17 mouse cellular contexts compared by ENCODE assay signal in genomic region chr9:102369141-102369540, GRCm38 (mm10). TPM values are rescaled to one million over a fixed set of nuclear protein-coding genes. Genes with fewer than 3 reads are reported as not detected.
DNase-seq lines count a peak whose midpoint lies in the region; ATAC-seq and TF ChIP-seq lines count a peak whose summit lies in the region.
"Had no signal": no experiment of that assay in that cellular context is flagged by ENCODE, and none has a peak within 500 bp of the region (broad histone marks: within the 10 kb centered on the region; RNA-seq: fewer than 3 reads in every experiment).

No protein-coding gene starts in this region.

- no peak overlapping the region for H3K9ac ChIP-seq in liver, embryonic 14.5 days (replicated peaks)
- no peak overlapping the region for H3K9ac ChIP-seq in liver, embryonic 12.5 days
- no peak overlapping the region for H3K9ac ChIP-seq in ES-Bruce4 (ENCODE audit: low read depth, poor library complexity, severe bottlenecking)
- H3K9ac ChIP-seq: heart, embryonic 15.5 days; liver, embryonic 15.5 days had no signal

- no peaks in the 10 kb centered on the region for H3K9me3 ChIP-seq in heart, embryonic 10.5 days
- no peaks in the 10 kb centered on the region for H3K9me3 ChIP-seq in liver, embryonic 14.5 days (ENCODE audit: control insufficient read depth, low read length)
- no peaks in the 10 kb centered on the region for H3K9me3 ChIP-seq in liver, embryonic 12.5 days (replicated peaks)
- H3K9me3 ChIP-seq in ES-Bruce4 (replicated peaks; ENCODE audit: control insufficient read depth, insufficient read depth, low read length, poor library complexity, severe bottlenecking) = no peaks in the 10 kb centered on the region
- H3K9me3 ChIP-seq: embryonic facial prominence, embryonic 10.5 days; heart, embryonic 15.5 days; liver, embryonic 15.5 days had no signal

- H3K4me1 ChIP-seq in heart, embryonic 10.5 days = no peaks in the 10 kb centered on the region
- H3K4me1 ChIP-seq in liver, embryonic 14.5 days (replicated peaks; ENCODE audit: control insufficient read depth in 2 of 2, insufficient read depth in 2 of 2, low read length in 1 of 2) = no peaks in the 10 kb centered on the region
- no peaks in the 10 kb centered on the region for H3K4me1 ChIP-seq in liver, embryonic 12.5 days
- H3K4me1 ChIP-seq in ES-Bruce4 (ENCODE audit: control insufficient read depth, insufficient read depth, low read length) = no peaks in the 10 kb centered on the region
- H3K4me1 ChIP-seq: heart, embryonic 15.5 days; liver, embryonic 15.5 days had no signal

- no peak for ATAC-seq in liver, embryonic 14.5 days (ENCODE audit: insufficient read depth)
- ATAC-seq in liver, embryonic 12.5 days = no peak
- ATAC-seq: activated CD4-positive, CD25-positive, alpha-beta regulatory T cell, adult 4 months had no signal

- DNase-seq in heart, embryonic 10.5 days (ENCODE audit: low spot score) = peak; percentile 69
- DNase-seq in heart, adult 8-10 months (ENCODE audit: low spot score) = no peak
- DNase-seq in liver, embryonic 14.5 days (ENCODE audit: low read depth in 3 of 3, low spot score in 3 of 3) = no peak
- peak; percentile 64 for DNase-seq in ZHBTc4 (ENCODE audit: low read depth, low spot score)
- DNase-seq in adrenal gland, adult 8-10 months = no peak
- DNase-seq: cerebellum, adult 9-10 months; gastrocnemius, postnatal 14 days; right cerebral cortex, postnatal 25 days; thymus, postnatal 36 days had no signal

- WGBS in heart, embryonic 10.5 days = 68% methylated on average over 3 of the region's 3 CpGs
- 47% methylated on average over 3 of the region's 3 CpGs for WGBS in liver, embryonic 14.5 days (ENCODE audit: insufficient replicate concordance)
- WGBS in liver, embryonic 12.5 days (ENCODE audit: insufficient replicate concordance) = 44% methylated on average over 3 of the region's 3 CpGs

- no peaks in the 10 kb centered on the region for H3K36me3 ChIP-seq in heart, embryonic 10.5 days
- H3K36me3 ChIP-seq in liver, embryonic 14.5 days (replicated peaks; ENCODE audit: control insufficient read depth, insufficient read depth, low read depth) = no peaks in the 10 kb centered on the region
- H3K36me3 ChIP-seq in liver, embryonic 12.5 days = no peaks in the 10 kb centered on the region
- no peaks in the 10 kb centered on the region for H3K36me3 ChIP-seq in ES-Bruce4 (ENCODE audit: control insufficient read depth, insufficient read depth, low read length, poor library complexity, severe bottlenecking)
- H3K36me3 ChIP-seq: embryonic facial prominence, embryonic 10.5 days; heart, embryonic 15.5 days; liver, embryonic 15.5 days had no signal

- TF ChIP-seq CTCF in liver, embryonic 14.5 days (IDR thresholded peaks at IDR 0.05; ENCODE audit: low read depth) = peak; percentile 45
- peak; percentile 69 for TF ChIP-seq CTCF in ES-Bruce4 (IDR thresholded peaks at IDR 0.05; ENCODE audit: low read depth, low read length)

- no peak overlapping the region for H3K4me2 ChIP-seq in liver, embryonic 14.5 days (ENCODE audit: low read depth)
- no peak overlapping the region for H3K4me2 ChIP-seq in liver, embryonic 12.5 days
- H3K4me2 ChIP-seq: heart, embryonic 15.5 days; liver, embryonic 15.5 days had no signal

- no peak overlapping the region for H3K4me3 ChIP-seq in heart, embryonic 10.5 days
- no peak overlapping the region for H3K4me3 ChIP-seq in liver, embryonic 14.5 days (ENCODE audit: insufficient read depth in 1 of 2, low read depth in 2 of 2, low read length in 2 of 2)
- no peak overlapping the region for H3K4me3 ChIP-seq in liver, embryonic 12.5 days
- H3K4me3 ChIP-seq in ES-Bruce4 (ENCODE audit: low read depth, low read length) = no peak overlapping the region
- H3K4me3 ChIP-seq: embryonic facial prominence, embryonic 10.5 days; heart, embryonic 15.5 days; liver, embryonic 15.5 days had no signal

- H3K27me3 ChIP-seq in heart, embryonic 10.5 days (ENCODE audit: insufficient read depth, poor library complexity, severe bottlenecking) = no peaks in the 10 kb centered on the region
- no peaks in the 10 kb centered on the region for H3K27me3 ChIP-seq in liver, embryonic 14.5 days (ENCODE audit: control insufficient read depth, insufficient read depth, low read length)
- no peaks in the 10 kb centered on the region for H3K27me3 ChIP-seq in liver, embryonic 12.5 days (replicated peaks)
- H3K27me3 ChIP-seq in ES-Bruce4 (ENCODE audit: control insufficient read depth, insufficient read depth, low read length, poor library complexity, severe bottlenecking) = no peaks in the 10 kb centered on the region
- H3K27me3 ChIP-seq: CH12.LX; heart, embryonic 15.5 days; liver, embryonic 15.5 days had no signal

- H3K27ac ChIP-seq in heart, embryonic 10.5 days = no peak overlapping the region
- no peak overlapping the region for H3K27ac ChIP-seq in liver, embryonic 14.5 days
- H3K27ac ChIP-seq in liver, embryonic 12.5 days = no peak overlapping the region
- no peak overlapping the region for H3K27ac ChIP-seq in ES-Bruce4 (ENCODE audit: insufficient read depth, low read length)
- H3K27ac ChIP-seq: embryonic facial prominence, embryonic 10.5 days; heart, embryonic 15.5 days; liver, embryonic 15.5 days had no signal

- TF ChIP-seq POLR2A in ES-Bruce4 (IDR thresholded peaks at IDR 0.05; ENCODE audit: insufficient read depth, low read length) = no peak

- no peak for TF ChIP-seq EP300 in liver, embryonic 14.5 days (IDR thresholded peaks at IDR 0.05; ENCODE audit: low read depth)
- no peak for TF ChIP-seq EP300 in ES-Bruce4 (IDR thresholded peaks at IDR 0.05; ENCODE audit: insufficient read depth, low read depth, low read length)

RNA-seq across cellular contexts. Expression of gene Ephb1, which starts 14.6 kb away (rescaled TPM):
- polyA plus RNA-seq in heart, embryonic 10.5 days (2016; fragmentation: Nextera tagmentation; extraction: Ambion mirVana) = 0.52 and 1.3 TPM in 2 replicates
- total RNA-seq in heart, adult 8-10 months (2022) = 10 to 100 TPM; 21.2 to 26.3 (median 24.3) TPM
- polyA plus RNA-seq in liver, embryonic 14.5 days (2012; rRNA removed) = 0.25 and 0.28 TPM in 2 replicates
- polyA plus RNA-seq in liver, embryonic 14.5 days (2014; fragmentation: Nextera tagmentation; extraction: Ambion mirVana) = 0.19 and 0.29 TPM in 2 replicates
- 0.42 and 0.44 TPM in 2 replicates for polyA plus RNA-seq in liver, embryonic 12.5 days (2016; fragmentation: Nextera tagmentation; extraction: Ambion mirVana)
- polyA plus RNA-seq in ES-Bruce4 (2011; ENCODE audit: insufficient read depth, insufficient read length, low read depth, missing spikeins) = 0.20 and 0.52 TPM in 2 replicates
- 1 to 10 TPM; 1.2 to 3.1 (median 2.0) TPM for total RNA-seq in adrenal gland, adult 8-10 months (2022)
- total RNA-seq: CH12.LX; megakaryocyte progenitor cell, adult 5-6 weeks had no signal
- polyA plus RNA-seq: activated CD4-positive, CD25-positive, alpha-beta regulatory T cell, adult 4 months had no signal

Comparison
In these comparisons a context has a peak if more than half of its experiments do, and no peak if none do; other contexts are left out.
1. DNase-seq: peak in heart, embryonic 10.5 days (single experiment) and ZHBTc4 (single experiment); none in heart, adult 8-10 months (single experiment), liver, embryonic 14.5 days (0 of 3) and adrenal gland, adult 8-10 months (single experiment).